Mouse (Mus musculus) cortical plate, adult 2 months (tissue): ENCODE data around the gene Senp8.
A peak's percentile ranks its signal among the peaks of the same experiment; 100 is the strongest.

Source experiments
- CTCF ChIP-seq: fragments of 200-500 bp; IDR thresholded peaks from 2 replicates; pipeline ENCODE4 v1.5.1; 2011; ENCODE audit warnings: mild to moderate bottlenecking, control low read depth, low read length; ENCODE audit not compliant: insufficient read depth; ENCODE audit errors: extremely low read depth
- POLR2A ChIP-seq: fragments of 200-500 bp; IDR thresholded peaks from 2 replicates; pipeline ENCODE4 v1.6.1; 2011; ENCODE audit warnings: mild to moderate bottlenecking, low read length, control low read depth; ENCODE audit not compliant: insufficient read depth; ENCODE audit errors: extremely low read depth

DNA sequence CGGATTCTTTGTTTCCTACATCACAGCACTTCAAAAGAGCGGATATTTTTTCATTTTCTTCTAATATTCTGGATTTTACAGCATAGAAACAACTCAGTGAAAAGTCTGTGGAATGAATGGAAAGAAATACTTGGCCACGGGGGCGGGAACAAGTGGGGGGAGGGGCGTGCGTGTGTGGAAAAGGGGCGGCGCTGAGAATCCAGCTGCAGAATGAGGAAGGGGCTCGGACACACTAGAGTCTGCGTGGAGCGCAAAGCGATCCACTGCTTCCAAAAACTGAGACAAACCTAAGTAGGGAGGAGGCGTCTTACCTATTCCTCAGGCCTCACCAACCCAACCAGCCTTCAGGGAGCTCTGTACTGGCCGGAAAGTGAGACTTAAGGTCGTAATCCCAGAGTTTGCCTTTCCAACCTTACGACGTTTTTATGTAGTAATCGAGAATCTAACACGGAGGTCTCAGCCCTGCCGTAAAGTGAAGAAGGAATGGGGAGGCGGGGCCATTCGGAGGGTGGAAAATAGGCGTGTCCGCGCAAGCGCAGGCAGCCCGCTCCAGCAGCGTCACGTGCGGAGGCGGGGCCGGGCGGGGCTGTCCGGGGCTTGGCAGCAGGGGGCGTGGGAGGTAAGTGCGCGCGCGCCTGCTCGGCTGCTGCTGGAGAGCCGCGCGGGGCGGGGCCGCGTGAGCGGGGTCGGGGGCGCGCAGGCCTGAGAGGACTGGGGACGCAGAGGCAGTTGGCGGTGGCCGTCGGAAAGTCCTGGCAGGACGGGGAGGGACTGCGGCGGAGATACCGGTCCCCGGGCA, at the start of gene Senp8, which contains the start of gene Myo9a:
- no peak for TF ChIP-seq CTCF
- TF ChIP-seq POLR2A = peak; percentile 88
